Mouse (Mus musculus): ENCODE measurements around the gene Ncbp1.
"Not testable (repeated sequence)": the region's sequence is repeated elsewhere in the genome, so short reads cannot be mapped to it uniquely, and the experiment has no call there.

Gene Ncbp1

GRCm38 (mm10) chr4:46129311-46130004, 9.0 kb upstream of the Ncbp1 start:
- DNase-seq (ENCODE audit: low read depth, low spot score) = no peak

DNA sequence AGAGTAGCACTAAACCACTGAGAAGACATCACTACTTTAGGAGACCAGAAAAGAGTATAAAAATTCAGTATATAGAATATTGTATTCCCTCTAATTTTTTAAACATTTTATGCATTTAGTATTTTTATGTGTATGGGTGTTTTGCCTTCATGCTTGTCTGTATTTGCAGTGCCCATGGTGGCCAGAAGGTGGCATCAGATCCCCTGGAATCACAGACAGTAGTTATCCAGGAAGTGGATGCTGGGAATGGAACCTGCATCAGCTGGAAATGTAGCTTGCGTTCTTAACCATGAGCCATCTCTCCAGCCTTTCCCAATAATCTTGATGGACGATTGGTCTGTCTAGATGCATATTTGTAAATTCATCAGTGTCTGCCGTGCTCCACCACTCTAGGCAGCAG, 8.2 kb upstream of the Ncbp1 start:
- DNase-seq (ENCODE audit: low read depth, low spot score) = peak; percentile 53

DNA sequence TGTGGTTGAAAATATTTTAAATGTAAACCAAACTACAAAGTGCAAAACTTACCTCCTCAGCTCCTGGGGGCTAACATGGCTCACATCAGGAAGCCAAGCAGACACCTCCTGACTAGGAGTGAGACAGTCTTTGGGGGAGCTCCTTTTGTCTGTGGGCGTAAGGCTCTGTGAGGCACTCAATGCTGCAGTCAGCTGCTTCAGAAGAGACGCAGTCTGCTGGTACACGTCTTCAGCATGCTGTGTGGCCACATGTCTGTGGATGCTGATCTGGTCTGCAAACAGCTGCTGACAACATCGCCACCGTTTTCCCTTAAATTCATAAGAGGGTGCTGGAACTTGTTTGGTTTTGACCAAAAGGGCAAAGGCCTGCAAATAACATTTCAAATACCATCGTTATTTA, 6.6 kb upstream of the Ncbp1 start:
- DNase-seq (ENCODE audit: low read depth, low spot score) = no peak

- DNase-seq (ENCODE audit: low read depth, low spot score) = no peak
These were observed 655 bp upstream of the Ncbp1 start for GRCm38 (mm10) chr4:46137629-46138286.

DNA sequence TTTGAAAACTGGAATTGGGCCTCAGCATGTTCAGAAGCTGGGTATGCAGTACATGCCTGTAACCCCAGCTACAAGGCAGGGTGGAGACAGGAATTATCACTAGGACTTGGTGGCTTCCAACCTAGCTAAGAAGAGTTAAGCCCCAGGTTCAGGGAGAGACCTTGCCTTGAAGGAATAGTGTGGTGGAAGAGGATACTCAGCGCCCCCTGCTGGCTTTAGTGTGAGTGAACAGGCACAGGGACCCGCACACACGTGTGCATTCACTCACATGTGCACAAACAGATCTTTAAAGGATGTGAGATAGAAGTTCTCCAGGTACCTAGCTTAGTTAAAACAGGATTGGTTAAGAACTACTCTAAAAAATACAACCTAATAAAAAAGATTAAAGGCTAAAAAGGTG, 5.9 kb downstream of the Ncbp1 start:
- DNase-seq (ENCODE audit: low read depth, low spot score) = peak; percentile 51

DNA sequence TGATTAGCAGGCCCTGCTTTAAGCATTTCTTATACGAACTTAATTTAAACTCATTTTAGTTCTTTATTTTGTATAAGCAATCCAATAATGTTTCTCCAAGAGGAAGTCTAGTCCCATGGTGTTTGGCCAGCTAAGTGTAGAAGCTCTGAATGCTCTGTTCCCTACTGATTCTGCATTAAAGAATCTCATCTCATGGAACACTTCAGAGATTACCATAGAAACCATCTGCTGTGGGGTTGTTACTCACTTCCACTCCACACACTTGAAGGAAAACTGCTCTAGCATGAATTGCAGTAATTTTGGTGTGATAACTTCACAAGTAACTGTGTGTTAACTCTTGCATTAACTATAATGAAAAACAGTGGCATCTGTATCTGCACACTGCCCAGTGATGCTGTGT, 8.5 kb downstream of the Ncbp1 start:
- DNase-seq (ENCODE audit: low read depth, low spot score) = no peak

- DNase-seq (ENCODE audit: low read depth, low spot score) = no peak
These were observed 13.6 kb downstream of the Ncbp1 start for GRCm38 (mm10) chr4:46151903-46152544.

- no peak for DNase-seq (ENCODE audit: low read depth, low spot score)
These were observed 25.6 kb downstream of the Ncbp1 start for GRCm38 (mm10) chr4:46164027-46164426.

GRCm38 (mm10) chr4:46165831-46166230, 27.4 kb downstream of the Ncbp1 start:
- DNase-seq (ENCODE audit: low read depth, low spot score) = no peak

- no peak for DNase-seq (ENCODE audit: low read depth, low spot score)
These were observed 33.3 kb downstream of the Ncbp1 start for GRCm38 (mm10) chr4:46171761-46172160.

- peak; percentile 24 for DNase-seq (ENCODE audit: low read depth, low spot score)
These were observed 37.9 kb downstream of the Ncbp1 start for GRCm38 (mm10) chr4:46176313-46176712.

DNA sequence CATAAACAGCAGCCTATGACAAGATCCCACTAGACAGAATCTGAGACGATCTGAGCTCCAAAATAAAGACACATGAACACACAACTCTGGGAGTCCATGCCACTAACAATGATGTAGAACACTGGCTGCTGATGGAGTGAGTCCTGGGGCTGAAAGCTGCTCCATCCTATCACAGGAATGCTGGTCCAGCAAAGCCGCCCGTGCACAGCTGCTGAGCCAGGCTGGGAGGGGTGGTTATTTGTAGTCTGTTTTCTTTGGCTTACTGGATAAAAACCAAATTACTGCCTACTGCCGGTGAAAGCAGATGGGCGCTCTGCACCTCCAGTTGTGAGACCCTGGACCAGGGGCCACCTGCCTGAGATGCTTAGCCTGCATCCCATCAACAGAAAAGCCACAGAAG, 38.6 kb downstream of the Ncbp1 start:
- DNase-seq (ENCODE audit: low read depth, low spot score) = no peak

DNA sequence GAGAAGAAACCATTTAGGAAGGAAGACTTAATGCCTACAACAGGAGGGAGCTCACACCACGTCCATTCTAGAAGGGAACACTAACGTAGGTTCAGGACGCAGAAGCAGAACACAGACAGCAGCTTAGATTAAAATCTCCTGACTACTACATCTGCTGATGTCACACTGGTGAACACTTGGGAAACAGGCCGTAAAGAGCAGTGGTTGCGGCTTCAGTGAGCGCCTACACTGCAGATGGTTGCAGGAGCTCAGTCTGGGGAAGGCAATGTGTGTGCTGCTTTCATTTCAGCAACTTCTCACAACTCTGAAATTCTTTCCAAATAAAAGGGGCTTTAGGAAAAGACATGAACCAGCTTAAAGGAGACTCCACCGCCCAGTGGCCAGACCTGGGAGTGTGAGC, 39.1 kb downstream of the Ncbp1 start:
- DNase-seq (ENCODE audit: low read depth, low spot score) = no peak

DNA sequence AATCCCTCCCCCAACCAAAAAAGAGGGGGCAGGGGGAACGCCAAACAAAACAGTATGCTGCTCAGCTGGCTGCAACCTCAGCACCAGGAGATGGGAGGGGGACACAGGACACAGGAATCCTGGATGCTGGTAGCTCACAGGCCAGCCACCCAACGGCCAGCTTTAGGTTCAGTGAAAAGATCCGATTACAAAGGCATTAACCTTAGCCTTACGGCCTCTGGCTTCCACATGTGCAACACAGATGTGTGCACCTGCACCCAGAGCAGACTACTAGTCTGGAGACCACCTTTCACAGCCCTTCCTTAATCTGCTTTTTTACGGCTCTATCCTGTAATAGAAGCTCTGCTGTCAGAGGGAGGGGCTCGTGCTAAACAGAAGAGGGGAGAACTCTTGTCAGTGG, 42.8 kb downstream of the Ncbp1 start:
- DNase-seq (ENCODE audit: low read depth, low spot score) = no peak

- no peak for DNase-seq (ENCODE audit: low read depth, low spot score)
These were observed 43.8 kb downstream of the Ncbp1 start for GRCm38 (mm10) chr4:46182181-46182580.

DNA sequence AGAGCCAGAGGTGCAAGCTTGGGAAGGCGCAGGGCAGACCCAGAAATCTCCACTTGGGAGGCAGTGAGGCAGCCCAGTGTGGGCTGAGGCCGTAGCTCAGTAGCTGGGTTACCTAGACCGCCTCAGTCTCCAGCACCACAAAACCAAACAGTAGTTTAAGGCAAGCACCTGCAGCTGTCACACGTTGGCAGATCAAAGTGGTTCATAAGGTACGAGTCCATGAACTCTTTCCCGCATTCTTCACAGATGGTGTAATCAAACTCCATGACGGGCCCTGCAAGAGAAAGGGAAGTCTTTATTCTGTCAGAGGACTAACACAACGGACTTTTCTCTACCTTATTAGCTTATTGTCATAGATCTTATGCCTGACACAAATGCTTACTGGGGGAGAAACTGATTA, 47.0 kb downstream of the Ncbp1 start:
- no peak for DNase-seq (ENCODE audit: low read depth, low spot score)

DNA sequence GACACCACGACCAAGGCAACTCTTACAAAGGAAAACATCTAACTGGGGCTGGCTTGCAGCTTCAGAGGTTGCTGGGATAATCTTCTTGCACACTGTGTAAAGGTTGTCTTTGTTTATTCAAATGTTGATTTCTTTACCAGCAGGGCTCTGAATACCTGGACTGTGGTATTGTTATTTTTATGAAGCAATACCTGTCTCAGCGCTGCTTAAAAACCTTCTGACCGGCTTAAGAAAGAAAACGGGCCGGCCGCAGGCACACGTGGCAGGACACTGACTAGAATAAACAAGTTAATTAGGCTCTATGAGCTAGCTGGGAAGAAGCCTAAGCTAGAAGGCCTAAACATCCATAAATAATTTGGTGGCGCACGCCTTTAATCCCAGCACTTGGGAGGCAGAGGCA, 47.5 kb downstream of the Ncbp1 start:
- DNase-seq (ENCODE audit: low read depth, low spot score) = no peak

GRCm38 (mm10) chr4:46186466-46186865, 48.1 kb downstream of the Ncbp1 start:
- DNase-seq (ENCODE audit: low read depth, low spot score) = no peak

DNA sequence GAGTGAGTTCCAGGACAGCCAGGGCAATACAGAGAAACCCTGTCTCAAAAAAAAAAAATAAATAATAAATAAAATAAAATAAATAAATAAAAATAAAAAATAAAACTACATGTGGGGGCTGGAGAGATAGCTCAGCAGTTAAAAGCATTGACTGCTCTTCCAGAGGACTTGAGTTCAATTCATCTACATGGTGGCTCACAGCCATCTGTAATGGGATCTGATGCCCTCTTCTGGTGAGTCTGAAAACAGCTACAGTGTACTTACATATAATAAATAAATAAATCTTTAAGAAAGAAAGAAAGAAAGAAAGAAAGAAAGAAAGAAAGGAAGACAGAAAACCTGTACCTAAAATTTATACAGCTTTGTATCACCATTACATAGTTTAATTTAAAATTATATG, 53.6 kb downstream of the Ncbp1 start:
- not testable (repeated sequence) for DNase-seq (ENCODE audit: low read depth, low spot score)

DNA sequence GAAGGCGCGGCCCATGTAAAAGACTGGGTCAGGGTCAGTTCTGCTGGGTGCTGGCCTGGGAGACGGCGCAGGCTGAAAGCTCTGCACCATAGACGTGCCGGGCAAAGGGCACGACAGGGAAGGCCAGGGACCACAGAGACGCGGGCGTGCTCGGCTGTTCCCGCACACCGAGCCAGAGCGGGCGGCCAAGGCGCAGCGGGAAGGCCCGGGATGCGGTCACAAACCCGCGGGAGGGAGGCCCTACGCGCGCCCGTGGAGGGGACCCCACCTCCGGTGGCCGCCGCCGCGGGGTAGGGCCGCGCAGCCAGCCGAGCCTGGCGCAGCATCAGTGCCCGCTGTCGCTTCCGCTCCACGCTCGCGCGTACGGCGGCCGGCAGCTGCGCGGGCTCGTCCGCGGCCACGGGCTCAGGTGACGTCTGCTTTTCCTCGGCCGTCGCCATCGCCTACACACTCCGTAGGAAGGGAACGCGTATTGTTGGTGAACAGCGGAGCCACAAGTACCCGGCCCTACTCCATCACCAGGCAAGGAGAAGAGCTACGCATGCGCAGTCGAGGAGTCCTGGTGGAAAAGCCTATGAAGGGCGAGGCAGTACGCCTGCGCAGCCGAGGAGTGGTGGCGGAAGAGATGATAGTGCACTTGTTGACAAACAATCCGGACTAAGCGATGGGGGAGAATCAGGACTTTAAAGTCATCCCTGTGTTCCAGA, 57.5 kb downstream of the Ncbp1 start, which contains the start of gene Xpa:
TSS of gene Xpa (minus strand) at position 531 of the 707 bp plus-strand sequence.
- DNase-seq (ENCODE audit: low read depth, low spot score) = peak; percentile 97

DNA sequence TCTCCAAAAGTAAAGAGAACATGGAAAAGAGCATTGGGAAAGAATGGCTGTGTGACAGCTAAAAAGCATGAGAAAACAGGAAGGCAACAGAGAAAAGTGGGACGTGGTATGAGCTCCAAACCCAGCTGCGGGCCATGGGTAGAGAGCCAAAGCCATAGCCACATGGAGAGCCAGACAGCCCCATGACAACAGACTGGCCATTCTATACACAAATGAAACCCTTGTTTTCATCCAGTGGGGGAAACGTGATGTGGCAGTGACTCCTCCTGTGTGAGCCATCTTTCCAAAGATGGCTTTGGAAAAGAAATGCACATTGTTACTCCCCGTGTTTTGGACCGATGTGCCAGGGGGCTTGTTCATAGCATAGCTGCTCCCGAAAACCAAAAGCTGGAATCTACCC, 58.1 kb downstream of the Ncbp1 start:
- DNase-seq (ENCODE audit: low read depth, low spot score) = no peak

DNA sequence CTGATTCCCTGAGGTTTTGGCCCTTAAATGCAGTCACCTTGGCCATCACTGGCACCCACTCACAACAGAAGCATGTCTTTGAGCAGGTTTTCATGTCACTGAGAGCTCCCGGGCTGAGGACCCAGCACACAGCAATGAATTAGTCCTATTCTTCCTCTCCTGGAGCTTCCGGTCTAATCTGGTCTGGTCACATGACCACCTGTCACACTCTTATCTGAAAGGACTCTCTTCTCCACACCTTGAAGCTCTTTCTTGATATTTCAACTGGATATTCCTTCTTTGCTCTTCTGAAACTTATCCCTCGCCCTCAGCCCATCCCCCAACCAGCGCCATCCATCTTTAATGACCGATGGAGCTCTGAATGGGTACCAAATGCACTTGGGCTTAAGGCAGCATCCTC, 59.7 kb downstream of the Ncbp1 start:
- no peak for DNase-seq (ENCODE audit: low read depth, low spot score)

Data from A20 (cell line).